Mouse (Mus musculus) ES-CJ7 (cell line): ENCODE results near the gene Mettl16.
"Not testable (repeated sequence)": the region's sequence is repeated elsewhere in the genome, so short reads cannot be mapped to it uniquely, and the experiment has no call there.

Experiments
- DNase-seq: peaks from one replicate; pipeline ENCODE4 v3.0.0; 2011; ENCODE audit warnings: low read depth, low spot score

Gene Mettl16

DNA sequence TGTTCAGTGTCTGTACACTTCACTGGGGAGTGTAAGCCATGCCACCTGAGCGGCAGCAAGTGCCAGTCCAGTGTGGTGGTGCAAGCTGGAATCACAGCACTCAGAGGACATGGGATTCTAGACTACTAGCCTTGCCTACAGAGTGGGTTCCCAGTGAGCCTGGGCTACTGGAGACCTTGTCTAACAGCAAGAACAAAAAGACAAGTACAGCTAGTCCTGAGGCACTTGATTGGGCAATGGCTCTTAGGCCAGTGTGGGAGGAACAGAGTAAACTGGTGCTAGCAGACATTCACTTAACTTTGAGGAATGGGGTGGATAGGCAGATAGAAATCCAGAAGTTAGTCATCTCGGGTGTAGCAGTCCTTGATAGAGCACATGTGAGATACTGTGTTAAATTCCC is 1.8 kb downstream of the Mettl16 start:
- no peak for DNase-seq

DNA sequence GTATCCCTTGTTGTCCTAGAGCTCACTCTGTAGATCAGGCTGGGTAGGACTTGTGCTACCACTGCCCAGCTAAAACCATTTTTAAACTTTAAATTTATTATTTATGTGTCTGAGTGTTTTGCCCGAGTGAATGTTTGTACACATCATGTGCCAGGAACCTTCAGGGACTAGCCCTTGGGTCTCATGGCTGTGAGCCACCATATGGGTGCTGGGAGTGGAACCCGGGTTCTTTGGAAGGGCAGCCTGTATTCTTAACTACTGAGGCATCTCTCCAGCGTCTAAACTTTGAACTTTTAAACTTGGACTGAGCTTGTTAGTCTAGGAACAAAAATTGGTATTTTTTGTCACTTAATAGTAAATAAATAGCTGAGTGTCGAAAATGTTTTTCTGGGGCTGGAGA is 22.2 kb downstream of the Mettl16 start:
- DNase-seq, result no peak

DNA sequence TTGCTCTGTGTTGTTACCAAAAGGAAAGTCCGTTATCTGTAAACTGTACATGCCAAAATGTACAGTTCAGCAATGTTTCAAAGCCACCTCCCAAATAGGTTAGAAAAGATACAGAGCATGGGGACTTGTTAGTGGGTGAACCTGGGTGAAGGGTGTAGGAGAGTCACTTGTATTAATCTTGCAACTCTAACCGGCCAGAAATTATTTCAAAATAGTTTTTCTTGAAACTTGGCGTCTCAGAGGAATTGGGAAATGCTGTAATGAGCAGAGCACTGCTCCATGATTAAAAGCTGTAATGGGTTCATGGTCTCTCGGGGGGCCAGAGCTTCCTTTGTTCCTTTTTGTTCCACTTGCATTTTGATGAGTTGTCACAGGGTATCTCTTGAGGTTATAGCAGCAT is 30.0 kb downstream of the Mettl16 start:
- DNase-seq, result no peak

GRCm38 (mm10) chr11:74804081-74804627 is 33.5 kb downstream of the Mettl16 start:
- DNase-seq, result no peak

DNA sequence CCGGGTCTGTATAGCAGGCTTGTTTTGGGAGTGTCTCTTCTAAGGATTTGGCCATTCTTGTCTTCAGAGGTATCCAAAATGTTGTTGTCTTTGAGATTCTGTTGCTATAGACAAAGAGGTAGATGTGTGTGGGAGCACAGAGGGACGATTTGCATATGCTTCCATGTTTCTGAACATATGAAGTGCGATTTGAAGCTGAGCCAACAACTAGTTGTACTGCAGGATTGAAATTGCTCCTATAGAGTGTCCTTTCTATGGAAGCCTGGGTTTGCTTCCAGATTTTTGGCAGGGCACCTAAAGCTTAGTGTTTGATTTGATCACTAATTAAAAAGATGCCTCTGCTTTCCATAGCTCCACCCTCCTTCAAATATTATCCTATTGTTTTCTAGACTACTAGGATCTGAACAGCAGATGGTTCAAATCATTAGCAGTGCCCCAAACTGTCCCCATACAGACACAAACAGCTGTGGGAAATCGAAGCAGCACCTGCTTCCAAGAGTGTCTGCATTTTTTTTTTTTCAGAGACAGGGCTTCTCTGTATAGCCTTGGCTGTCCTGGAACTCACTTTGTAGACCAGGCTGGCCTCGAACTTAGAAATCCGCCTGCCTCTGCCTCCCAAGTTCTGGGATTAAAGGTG is 36.7 kb downstream of the Mettl16 start:
- DNase-seq, result no peak

DNA sequence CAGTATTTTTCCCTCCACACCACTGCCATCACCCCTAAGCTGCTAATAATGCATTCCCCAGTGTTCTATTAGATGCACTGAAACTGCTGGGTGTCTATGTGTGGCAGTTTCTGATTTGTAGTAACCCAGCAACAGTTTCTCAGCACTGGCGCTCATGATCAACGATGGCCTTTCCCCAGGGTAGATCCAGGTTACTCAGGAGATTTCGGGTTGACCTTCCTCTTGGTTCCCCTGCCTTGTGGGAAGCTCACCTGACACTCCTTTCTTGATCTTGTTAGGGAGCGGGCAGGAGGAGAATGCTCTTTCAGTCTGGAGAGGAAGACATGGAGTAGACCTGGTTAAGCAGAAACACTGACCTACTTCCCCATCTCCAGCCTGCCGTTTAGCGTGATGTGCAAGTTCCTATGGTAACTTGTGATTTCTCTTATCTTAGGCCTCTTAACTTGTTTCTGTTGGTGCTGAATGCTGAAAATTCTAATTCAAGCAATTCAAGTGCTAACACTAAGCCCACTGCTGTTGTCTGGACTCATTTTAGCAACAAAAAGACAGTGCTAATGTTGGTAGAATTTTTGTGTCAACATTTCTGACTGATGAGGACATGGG is 37.7 kb downstream of the Mettl16 start:
- DNase-seq, result no peak

DNA sequence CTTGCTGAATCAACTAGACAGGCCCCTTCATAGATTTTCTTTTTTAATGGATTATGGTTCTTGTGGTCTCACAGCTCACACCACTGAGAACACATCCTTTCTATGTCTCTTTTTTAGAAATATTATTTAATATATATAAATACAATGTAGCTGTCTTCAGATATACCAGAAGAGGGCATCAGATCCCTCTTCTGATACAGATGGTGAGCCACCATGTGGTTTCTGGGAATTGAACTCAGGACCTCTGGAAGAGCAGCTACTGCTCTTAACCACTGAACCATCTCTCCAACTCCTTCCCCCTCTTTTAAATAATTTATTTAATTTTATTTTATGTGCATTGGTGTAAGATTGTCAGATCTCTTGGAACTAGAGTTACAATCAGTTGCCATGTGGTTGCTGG is 39.5 kb downstream of the Mettl16 start:
- no peak for DNase-seq

DNA sequence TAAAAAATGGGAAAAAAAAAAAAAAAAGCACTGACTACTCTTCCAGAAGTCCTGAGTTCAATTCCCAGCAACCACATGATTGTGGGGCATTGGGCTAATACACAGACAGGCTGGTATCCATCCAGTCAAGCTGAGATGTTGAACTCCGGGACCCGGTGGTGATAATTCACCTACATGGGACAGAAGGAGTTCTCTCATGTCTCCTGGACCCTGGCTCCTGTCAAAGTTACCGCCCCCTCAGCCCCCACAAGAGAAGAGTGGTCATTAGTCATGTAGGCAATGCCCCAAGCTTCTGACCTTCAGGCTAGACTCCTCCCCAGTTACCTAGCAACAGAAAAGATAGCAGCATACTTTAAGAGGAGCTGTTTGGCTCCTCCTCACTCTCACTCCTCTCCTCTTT is 40.4 kb downstream of the Mettl16 start:
- DNase-seq, result not testable (repeated sequence)

- DNase-seq, result no peak
These were observed 40.9 kb downstream of the Mettl16 start for GRCm38 (mm10) chr11:74811538-74811937.

- no peak for DNase-seq
These were observed 45.2 kb downstream of the Mettl16 start for GRCm38 (mm10) chr11:74815795-74816194.

DNA sequence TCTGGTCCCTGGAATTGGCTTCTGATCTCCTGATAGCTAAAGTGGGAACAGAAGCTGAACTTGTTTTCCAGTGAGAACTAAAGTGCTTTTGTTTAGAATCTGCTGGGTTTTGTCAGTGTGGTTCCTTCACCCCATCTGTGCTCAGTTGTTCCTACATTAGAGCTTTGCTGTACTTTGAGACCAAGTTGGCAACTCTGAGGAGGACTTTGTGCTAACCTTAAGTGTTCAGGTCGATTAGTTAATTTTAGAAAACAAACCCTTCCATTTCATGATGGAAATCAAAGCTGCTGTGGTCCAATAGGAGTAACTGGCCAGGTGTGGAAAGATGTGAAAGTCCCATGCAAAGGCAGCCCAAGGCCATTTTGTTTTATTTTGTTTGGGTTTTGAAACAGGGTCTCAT is 50.3 kb downstream of the Mettl16 start:
- DNase-seq, result no peak

DNA sequence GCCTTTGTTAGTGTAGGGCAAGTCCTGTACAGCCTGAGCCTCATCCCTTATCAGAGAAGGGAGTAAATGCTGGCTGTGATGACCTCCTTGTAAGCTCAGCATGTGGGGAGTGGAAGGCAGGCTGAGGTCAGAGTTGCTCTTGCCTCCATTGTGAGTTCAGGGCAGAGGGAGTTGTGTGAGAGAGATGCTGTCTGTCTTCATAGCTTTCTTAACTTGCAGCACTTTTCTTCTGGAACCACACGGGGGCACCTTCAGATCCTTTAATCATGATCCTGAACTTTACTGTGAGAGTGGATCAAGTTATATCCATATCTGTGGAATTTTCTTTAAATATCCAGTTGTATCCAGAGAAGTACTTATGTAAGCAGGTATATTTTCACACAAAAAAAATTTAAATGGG is 50.8 kb downstream of the Mettl16 start:
- DNase-seq, result no peak

DNA sequence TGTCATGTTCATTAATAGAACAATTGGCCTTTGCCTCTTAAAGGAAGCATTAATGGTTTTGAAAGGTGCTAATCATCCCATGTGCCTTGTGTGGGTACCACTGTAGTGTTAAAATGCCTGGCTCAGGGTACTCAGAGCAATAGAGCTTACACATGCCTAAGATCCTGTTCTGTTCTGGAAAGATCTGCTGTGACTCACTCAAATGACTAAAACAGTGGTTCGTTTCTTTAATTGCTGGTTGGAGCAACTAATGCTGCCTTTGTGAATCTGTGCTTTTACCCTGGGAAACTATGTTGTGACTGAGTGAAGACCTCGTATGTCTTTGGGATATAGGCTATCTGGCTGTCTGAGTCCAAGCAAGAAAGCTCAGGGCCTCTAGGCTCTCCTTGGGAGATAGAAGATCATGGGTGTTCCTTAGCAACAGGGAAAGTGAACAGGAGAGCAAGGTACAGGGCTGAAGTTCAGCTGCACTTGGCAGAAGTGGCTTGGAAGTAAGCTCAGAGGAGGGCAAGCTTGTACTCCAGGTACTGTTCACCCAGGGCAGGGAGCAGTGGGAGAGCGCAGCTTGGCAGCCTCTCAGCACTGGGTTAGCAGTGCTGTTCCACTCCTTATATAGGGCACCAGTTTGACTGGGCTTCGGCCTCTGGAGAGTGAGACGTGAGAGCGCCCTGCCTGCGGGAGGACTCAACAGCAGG is 52.3 kb downstream of the Mettl16 start:
- DNase-seq, result no peak

DNA sequence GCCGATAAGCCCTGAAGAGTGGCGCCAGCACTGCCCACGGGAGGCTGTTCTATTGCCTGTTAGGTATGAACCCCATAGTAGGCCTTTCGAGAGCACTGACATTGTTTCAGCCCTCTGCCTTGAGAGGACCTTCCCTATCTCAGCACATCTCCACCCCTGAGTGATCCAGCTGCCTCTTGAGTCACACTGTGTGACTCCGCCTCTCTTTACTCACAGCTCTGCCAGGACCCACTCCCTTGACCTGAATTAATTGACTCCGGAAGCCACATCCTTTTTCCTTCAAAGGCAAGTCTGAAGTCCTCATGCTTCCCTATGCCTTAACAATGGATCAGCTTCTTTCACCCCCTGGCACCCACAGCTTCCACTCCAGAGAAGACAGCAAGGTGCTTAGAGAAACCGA is 55.5 kb downstream of the Mettl16 start:
- peak; percentile 75 for DNase-seq

- DNase-seq, result no peak
These were observed 56.1 kb downstream of the Mettl16 start for GRCm38 (mm10) chr11:74826702-74827101.

- DNase-seq, result no peak
These were observed 57.3 kb downstream of the Mettl16 start for GRCm38 (mm10) chr11:74827791-74828403.

DNA sequence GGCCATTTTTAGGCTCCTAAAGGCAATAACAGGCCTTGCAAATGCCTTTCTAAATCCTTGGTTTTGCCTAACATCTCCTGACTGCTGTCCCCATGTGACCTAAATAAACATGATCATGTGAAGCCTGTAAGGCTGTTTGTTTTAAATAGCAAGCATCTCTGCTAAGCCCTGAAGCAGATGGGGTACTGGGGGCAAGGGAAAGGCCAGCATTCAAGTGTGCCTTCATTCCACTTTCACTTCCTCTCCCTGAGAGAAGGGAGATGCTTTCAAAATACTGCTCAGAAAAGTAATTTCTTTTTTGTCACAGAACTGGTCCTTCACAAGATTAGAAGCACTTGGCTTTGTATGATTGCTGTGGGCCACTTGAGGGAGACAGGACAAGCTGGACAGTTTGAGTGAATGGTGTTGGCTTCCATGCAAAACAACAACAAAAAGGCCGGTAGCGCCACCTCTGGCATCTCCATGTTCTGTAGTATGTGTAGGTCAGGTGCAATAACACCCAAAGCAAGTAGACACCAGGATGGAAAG is 57.8 kb downstream of the Mettl16 start:
- DNase-seq, result no peak

DNA sequence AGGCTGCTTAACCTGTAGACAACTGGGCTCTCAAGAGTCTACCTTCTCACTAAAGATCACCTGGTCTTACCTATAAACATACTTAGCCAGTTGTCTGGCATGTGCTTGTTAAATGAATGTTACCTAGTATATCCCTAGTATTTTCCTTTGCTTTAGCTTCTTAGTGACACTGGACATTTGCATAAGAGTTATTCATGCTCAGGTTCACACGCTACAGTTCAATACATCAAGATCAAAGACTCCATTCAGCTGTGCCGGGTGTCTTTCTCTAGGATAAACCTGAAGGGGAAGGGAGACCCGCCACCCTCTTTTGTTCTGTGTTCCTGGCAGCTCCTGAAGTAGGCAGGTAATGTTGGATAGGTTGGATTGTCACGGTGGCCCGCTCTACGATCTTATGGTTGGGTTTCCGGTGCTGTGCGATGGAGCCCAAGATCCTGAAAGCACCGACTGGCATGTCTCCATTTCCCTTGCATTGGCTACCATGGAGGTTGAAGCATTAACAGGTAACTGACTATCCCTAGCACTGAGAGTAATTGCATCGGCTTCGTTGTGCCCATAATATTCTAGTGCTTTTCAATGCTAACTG is 58.4 kb downstream of the Mettl16 start:
- DNase-seq, result no peak

GRCm38 (mm10) chr11:74829812-74830211 is 59.2 kb downstream of the Mettl16 start:
- peak; percentile 89 for DNase-seq

DNA sequence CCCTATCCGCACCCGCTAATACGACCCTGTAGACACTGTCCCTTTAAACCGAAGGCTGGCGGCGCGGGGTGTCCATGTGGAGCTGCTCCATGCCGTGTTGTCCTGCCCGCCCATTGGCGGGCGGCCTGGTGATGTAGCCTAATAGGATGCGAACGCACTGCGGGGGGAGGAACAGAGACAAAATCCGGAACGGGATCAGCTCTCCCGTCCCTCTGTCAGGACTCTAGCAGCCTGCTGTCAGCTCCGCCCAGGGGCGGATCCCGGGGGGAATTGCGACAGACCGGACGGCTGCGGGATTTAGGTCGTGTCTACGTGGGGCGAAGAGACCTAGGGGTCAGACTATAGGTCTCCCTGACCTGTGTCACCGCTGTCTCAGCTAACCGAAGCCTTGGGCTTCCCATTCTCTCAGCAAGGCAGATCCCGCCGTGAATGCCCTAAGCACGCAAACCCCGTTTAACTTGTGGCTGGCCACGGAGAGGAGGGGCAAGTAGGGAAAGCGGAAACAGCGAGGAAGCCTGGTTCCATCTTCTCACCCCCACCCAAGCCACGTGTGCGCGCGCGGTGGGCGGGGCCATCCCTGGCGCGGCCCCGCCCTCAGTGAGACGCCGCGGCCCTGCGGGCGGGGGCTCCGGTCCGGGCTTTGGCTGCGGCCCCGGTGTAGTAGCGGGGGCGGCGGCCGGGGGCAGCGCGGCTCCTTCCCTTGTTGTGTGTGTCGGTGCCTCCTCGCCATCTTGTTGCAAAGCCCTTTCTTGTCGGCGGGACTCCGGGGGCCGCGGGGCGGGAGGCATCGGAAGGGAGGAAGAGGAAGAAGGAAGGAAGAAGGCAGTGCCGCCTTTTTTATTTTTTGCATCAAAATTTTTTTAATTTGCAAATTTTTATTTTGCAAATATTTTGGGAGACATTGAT is 59.9 kb downstream of the Mettl16 start, which contains the start of gene Mnt:
TSS of gene Mnt (plus strand) at position 665 of the 906 bp plus-strand sequence.
- peak; percentile 98 for DNase-seq

GRCm38 (mm10) chr11:74831191-74831605 is 60.6 kb downstream of the Mettl16 start:
- no peak for DNase-seq
